Mouse (Mus musculus): ENCODE results near the gene Etfa. TPM values are rescaled to one million over a fixed set of nuclear protein-coding genes. Genes with fewer than 3 reads are reported as not detected.

Etfa gene
- polyA plus RNA-seq, 1 experiment, result 45.3 TPM

GRCm38 (mm10) chr9:55451426-55451825 is 60.6 kb downstream of the Etfa start:
- Histone ChIP-seq H3K36me3 (ENCODE audit: control insufficient read depth, insufficient read depth, low read length) (no peaks in the 10 kb centered on the region), H3K27ac (ENCODE audit: control insufficient read depth, insufficient read depth, low read length) (no peak overlapping the region), H3K4me1 (replicated peaks; ENCODE audit: control insufficient read depth, insufficient read depth, low read length) (no peaks in the 10 kb centered on the region), H3K4me3 (ENCODE audit: control insufficient read depth, insufficient read depth, low read length) (no peak overlapping the region), H3K27me3 (ENCODE audit: control insufficient read depth, insufficient read depth, low read length) (no peaks in the 10 kb centered on the region)
- no peak for TF ChIP-seq CTCF (IDR thresholded peaks at IDR 0.05; ENCODE audit: borderline replicate concordance, control insufficient read depth, extremely low read depth, insufficient read depth, low read length, poor library complexity)
- TF ChIP-seq POLR2A (IDR thresholded peaks at IDR 0.05; ENCODE audit: control insufficient read depth, extremely low read depth, insufficient read depth, low read length, poor library complexity), result no peak
- DNase-seq, result no peak
- WGBS, result 95% methylated on average over 3 of the region's 3 CpGs

GRCm38 (mm10) chr9:55450035-55450434 is 62.0 kb downstream of the Etfa start:
- Histone ChIP-seq H3K27ac (ENCODE audit: control insufficient read depth, insufficient read depth, low read length) (no peak overlapping the region), H3K36me3 (ENCODE audit: control insufficient read depth, insufficient read depth, low read length) (no peaks in the 10 kb centered on the region), H3K4me3 (ENCODE audit: control insufficient read depth, insufficient read depth, low read length) (no peak overlapping the region), H3K27me3 (ENCODE audit: control insufficient read depth, insufficient read depth, low read length) (no peaks in the 10 kb centered on the region), H3K4me1 (replicated peaks; ENCODE audit: control insufficient read depth, insufficient read depth, low read length) (no peaks in the 10 kb centered on the region)
- no peak for TF ChIP-seq CTCF (IDR thresholded peaks at IDR 0.05; ENCODE audit: borderline replicate concordance, control insufficient read depth, extremely low read depth, insufficient read depth, low read length, poor library complexity)
- no peak for TF ChIP-seq POLR2A (IDR thresholded peaks at IDR 0.05; ENCODE audit: control insufficient read depth, extremely low read depth, insufficient read depth, low read length, poor library complexity)
- no peak for DNase-seq
- 95% methylated on average over 6 of the region's 6 CpGs for WGBS

- WGBS, result 88% methylated on average over 1 of the region's 1 CpGs
- Histone ChIP-seq H3K27ac (ENCODE audit: control insufficient read depth, insufficient read depth, low read length) (no peak overlapping the region), H3K36me3 (ENCODE audit: control insufficient read depth, insufficient read depth, low read length) (no peaks in the 10 kb centered on the region), H3K4me3 (ENCODE audit: control insufficient read depth, insufficient read depth, low read length) (no peak overlapping the region), H3K4me1 (replicated peaks; ENCODE audit: control insufficient read depth, insufficient read depth, low read length) (no peaks in the 10 kb centered on the region), H3K27me3 (ENCODE audit: control insufficient read depth, insufficient read depth, low read length) (no peaks in the 10 kb centered on the region)
- DNase-seq, result no peak
- TF ChIP-seq CTCF (IDR thresholded peaks at IDR 0.05; ENCODE audit: borderline replicate concordance, control insufficient read depth, extremely low read depth, insufficient read depth, low read length, poor library complexity), result no peak
- no peak for TF ChIP-seq POLR2A (IDR thresholded peaks at IDR 0.05; ENCODE audit: control insufficient read depth, extremely low read depth, insufficient read depth, low read length, poor library complexity)
Observed at GRCm38 (mm10) chr9:55449108-55449507, 62.9 kb downstream of the Etfa start.

GRCm38 (mm10) chr9:55447509-55447908 is 64.5 kb downstream of the Etfa start:
- H3K36me3 ChIP-seq (ENCODE audit: control insufficient read depth, insufficient read depth, low read length), result no peaks in the 10 kb centered on the region
- no peaks in the 10 kb centered on the region for H3K27me3 ChIP-seq (ENCODE audit: control insufficient read depth, insufficient read depth, low read length)
- TF ChIP-seq CTCF (IDR thresholded peaks at IDR 0.05; ENCODE audit: borderline replicate concordance, control insufficient read depth, extremely low read depth, insufficient read depth, low read length, poor library complexity), result no peak
- no peak for TF ChIP-seq POLR2A (IDR thresholded peaks at IDR 0.05; ENCODE audit: control insufficient read depth, extremely low read depth, insufficient read depth, low read length, poor library complexity)
- WGBS, result 97% methylated on average over 4 of the region's 4 CpGs
- H3K4me1 ChIP-seq (replicated peaks; ENCODE audit: control insufficient read depth, insufficient read depth, low read length), result no peaks in the 10 kb centered on the region
- DNase-seq, result no peak
- H3K27ac ChIP-seq (ENCODE audit: control insufficient read depth, insufficient read depth, low read length), result no peak overlapping the region
- H3K4me3 ChIP-seq (ENCODE audit: control insufficient read depth, insufficient read depth, low read length), result no peak overlapping the region

GRCm38 (mm10) chr9:55439206-55439780 is 72.8 kb downstream of the Etfa start:
- TF ChIP-seq CTCF (IDR thresholded peaks at IDR 0.05; ENCODE audit: borderline replicate concordance, control insufficient read depth, extremely low read depth, insufficient read depth, low read length, poor library complexity) (no peak), POLR2A (IDR thresholded peaks at IDR 0.05; ENCODE audit: control insufficient read depth, extremely low read depth, insufficient read depth, low read length, poor library complexity) (no peak)
- WGBS, result 71% methylated on average over 5 of the region's 5 CpGs
- DNase-seq, result no peak

GRCm38 (mm10) chr9:55438433-55438832 is 73.6 kb downstream of the Etfa start:
- Histone ChIP-seq H3K36me3 (ENCODE audit: control insufficient read depth, insufficient read depth, low read length) (no peaks in the 10 kb centered on the region), H3K4me3 (ENCODE audit: control insufficient read depth, insufficient read depth, low read length) (no peak overlapping the region), H3K27ac (ENCODE audit: control insufficient read depth, insufficient read depth, low read length) (no peak overlapping the region), H3K27me3 (ENCODE audit: control insufficient read depth, insufficient read depth, low read length) (no peaks in the 10 kb centered on the region), H3K4me1 (replicated peaks; ENCODE audit: control insufficient read depth, insufficient read depth, low read length) (no peaks in the 10 kb centered on the region)
- DNase-seq, result no peak
- 88% methylated on average over 3 of the region's 3 CpGs for WGBS
- TF ChIP-seq CTCF (IDR thresholded peaks at IDR 0.05; ENCODE audit: borderline replicate concordance, control insufficient read depth, extremely low read depth, insufficient read depth, low read length, poor library complexity) (no peak), POLR2A (IDR thresholded peaks at IDR 0.05; ENCODE audit: control insufficient read depth, extremely low read depth, insufficient read depth, low read length, poor library complexity) (no peak)

More at GRCm38 (mm10) chr9:55439206-55439780, 72.8 kb downstream of the Etfa start:
- no peaks in the 10 kb centered on the region for H3K4me1 ChIP-seq (replicated peaks; ENCODE audit: control insufficient read depth, insufficient read depth, low read length)
- no peaks in the 10 kb centered on the region for H3K36me3 ChIP-seq (ENCODE audit: control insufficient read depth, insufficient read depth, low read length)
- no peaks in the 10 kb centered on the region for H3K27me3 ChIP-seq (ENCODE audit: control insufficient read depth, insufficient read depth, low read length)
- no peak overlapping the region for H3K27ac ChIP-seq (ENCODE audit: control insufficient read depth, insufficient read depth, low read length)
- H3K4me3 ChIP-seq (ENCODE audit: control insufficient read depth, insufficient read depth, low read length), result no peak overlapping the region

GRCm38 (mm10) chr9:55433875-55434274 is 78.2 kb downstream of the Etfa start:
- no peak overlapping the region for H3K4me3 ChIP-seq (ENCODE audit: control insufficient read depth, insufficient read depth, low read length)
- no peak overlapping the region for H3K27ac ChIP-seq (ENCODE audit: control insufficient read depth, insufficient read depth, low read length)
- 97% methylated on average over 5 of the region's 5 CpGs for WGBS
- no peaks in the 10 kb centered on the region for H3K4me1 ChIP-seq (replicated peaks; ENCODE audit: control insufficient read depth, insufficient read depth, low read length)
- H3K36me3 ChIP-seq (ENCODE audit: control insufficient read depth, insufficient read depth, low read length), result no peaks in the 10 kb centered on the region
- DNase-seq, result no peak
- no peaks in the 10 kb centered on the region for H3K27me3 ChIP-seq (ENCODE audit: control insufficient read depth, insufficient read depth, low read length)
- no peak for TF ChIP-seq CTCF (IDR thresholded peaks at IDR 0.05; ENCODE audit: borderline replicate concordance, control insufficient read depth, extremely low read depth, insufficient read depth, low read length, poor library complexity)
- no peak for TF ChIP-seq POLR2A (IDR thresholded peaks at IDR 0.05; ENCODE audit: control insufficient read depth, extremely low read depth, insufficient read depth, low read length, poor library complexity)
